Mouse (Mus musculus): ENCODE data around the gene Soga1.

- TF ChIP-seq CTCF (IDR thresholded peaks at IDR 0.05; ENCODE audit: extremely low read depth, insufficient read depth, insufficient read length, insufficient replicate concordance) (no peak), POLR2A (IDR thresholded peaks at IDR 0.05; ENCODE audit: low read depth, low read length) (no peak)
Observed at GRCm38 (mm10) chr2:157010121-157010520, 68.9 kb downstream of the Soga1 start.

Data from spleen, adult 2 months (tissue).